Mouse (Mus musculus) granulocyte monocyte progenitor cell, adult 5-6 weeks (primary cell): ENCODE data around the gene Nolc1. TPM values are rescaled to one million over a fixed set of nuclear protein-coding genes. Genes with fewer than 3 reads are reported as not detected.
"Not testable (repeated sequence)": the region's sequence is repeated elsewhere in the genome, so short reads cannot be mapped to it uniquely, and the experiment has no call there.

Source experiments
- ATAC-seq: replicated peaks from 2 replicates; pipeline ENCODE4 v1.8.0; 2016; ENCODE audit warnings: mild to moderate bottlenecking, moderate TSS enrichment, inconsistent platforms; ENCODE audit not compliant: poor library complexity, severe bottlenecking
- total RNA-seq, 2 experiments: library from RNA; stranded (forward) in 1 of 2; stranded (reverse) in 1 of 2; fragments of 200-712, 200-1000 nt in 1 of 2; fragments of >200 nt in 1 of 2; fragmentation: Nextera tagmentation in 1 of 2; gene quantifications; 2 replicates each; pipeline ENCODE4 v1.2.3; 2014 to 2017

Gene Nolc1
- total RNA-seq, 2 experiments from 2014 or later, result 112 to 211 TPM

GRCm38 (mm10) chr19:46085185-46085584, 9.5 kb downstream of the Nolc1 start:
- no peak for ATAC-seq

GRCm38 (mm10) chr19:46086337-46086736, 10.7 kb downstream of the Nolc1 start:
- ATAC-seq, result peak; percentile 67

GRCm38 (mm10) chr19:46087871-46088270, 12.2 kb downstream of the Nolc1 start:
- no peak for ATAC-seq

GRCm38 (mm10) chr19:46091641-46092040, 16.0 kb downstream of the Nolc1 start:
- ATAC-seq, result no peak

GRCm38 (mm10) chr19:46094144-46094543, 18.5 kb downstream of the Nolc1 start:
- no peak for ATAC-seq

- no peak for ATAC-seq
Observed at GRCm38 (mm10) chr19:46095291-46095690, 19.6 kb downstream of the Nolc1 start.

GRCm38 (mm10) chr19:46096396-46096795, 20.7 kb downstream of the Nolc1 start:
- ATAC-seq, result no peak

- no peak for ATAC-seq
Observed at GRCm38 (mm10) chr19:46099561-46099960, 23.9 kb downstream of the Nolc1 start.

- ATAC-seq, result no peak
Observed at GRCm38 (mm10) chr19:46103437-46104186, 27.9 kb downstream of the Nolc1 start.

GRCm38 (mm10) chr19:46104187-46104557, 28.5 kb downstream of the Nolc1 start:
- ATAC-seq, result no peak

- ATAC-seq, result peak; percentile 61
Observed at GRCm38 (mm10) chr19:46110214-46110613, 34.6 kb downstream of the Nolc1 start.

GRCm38 (mm10) chr19:46110781-46111180, 35.1 kb downstream of the Nolc1 start:
- no peak for ATAC-seq

- no peak for ATAC-seq
Observed at GRCm38 (mm10) chr19:46114617-46115016, 39.0 kb downstream of the Nolc1 start.

GRCm38 (mm10) chr19:46119458-46119857, 43.8 kb downstream of the Nolc1 start:
- no peak for ATAC-seq

GRCm38 (mm10) chr19:46120872-46121271, 45.2 kb downstream of the Nolc1 start:
- ATAC-seq, result no peak

GRCm38 (mm10) chr19:46123876-46124275, 48.2 kb downstream of the Nolc1 start:
- ATAC-seq, result no peak

GRCm38 (mm10) chr19:46124651-46125050, 49.0 kb downstream of the Nolc1 start:
- no peak for ATAC-seq

GRCm38 (mm10) chr19:46126301-46126700, 50.6 kb downstream of the Nolc1 start:
- ATAC-seq, result no peak

GRCm38 (mm10) chr19:46129737-46130136, 54.1 kb downstream of the Nolc1 start:
- not testable (repeated sequence) for ATAC-seq

GRCm38 (mm10) chr19:46131283-46131682, 55.6 kb downstream of the Nolc1 start:
- ATAC-seq, result no peak

GRCm38 (mm10) chr19:46131694-46132525, 56.2 kb downstream of the Nolc1 start, which contains the start of gene Elovl3:
Elovl3 (plus strand) TSS chr19:46131897.
- peak; percentile 69 for ATAC-seq
